In genomic region chr12:91833237-91833938, GRCm38 (mm10) we compare ENCODE assay signal across 28 mouse cellular contexts. TPM values are rescaled to one million over a fixed set of nuclear protein-coding genes. Genes with fewer than 3 reads are reported as not detected.
DNase-seq lines count a peak whose midpoint lies in the region; ATAC-seq and TF ChIP-seq lines count a peak whose summit lies in the region.
"Had no signal": no experiment of that assay in that cellular context is flagged by ENCODE, and none has a peak within 500 bp of the region (broad histone marks: within the 10 kb centered on the region; RNA-seq: fewer than 3 reads in every experiment).

No protein-coding gene starts in this region.

- 92% methylated on average over 3 of the region's 3 CpGs for WGBS in kidney, embryonic 14.5 days
- WGBS in midbrain, embryonic 11.5 days, result 91% methylated on average over 3 of the region's 3 CpGs
- 95% methylated on average over 3 of the region's 3 CpGs for WGBS in midbrain, embryonic 10.5 days
- 34% methylated on average over 3 of the region's 3 CpGs for WGBS in small intestine, adult 2 months

- no peak overlapping the region for H3K9ac ChIP-seq in kidney, embryonic 14.5 days (ENCODE audit: low read depth, low read length)
- no peak overlapping the region for H3K9ac ChIP-seq in midbrain, embryonic 11.5 days (ENCODE audit: low read length)
- H3K9ac ChIP-seq: embryonic facial prominence, embryonic 13.5 days; forebrain, embryonic 12.5 days; forebrain, embryonic 15.5 days; heart, embryonic 12.5 days; heart, embryonic 15.5 days; hindbrain, embryonic 13.5 days had no signal

- peaks cover 64% of the 10 kb centered on the region for H3K36me3 ChIP-seq in kidney, embryonic 14.5 days (ENCODE audit: control insufficient read depth, insufficient read depth, low read length)
- peaks cover 7% of the 10 kb centered on the region; the same call in 1 of the 2 replicates for H3K36me3 ChIP-seq in midbrain, embryonic 11.5 days (ENCODE audit: control insufficient read depth, insufficient read depth, low read length)
- H3K36me3 ChIP-seq in midbrain, embryonic 10.5 days, result peaks cover 91% of the 10 kb centered on the region
- H3K36me3 ChIP-seq in small intestine, adult 2 months (ENCODE audit: control insufficient read depth, insufficient read depth, low read length), result peaks cover 61% of the 10 kb centered on the region

- H3K4me1 ChIP-seq in kidney, embryonic 14.5 days (ENCODE audit: control insufficient read depth, insufficient read depth, low read length), result no peaks in the 10 kb centered on the region
- H3K4me1 ChIP-seq in midbrain, embryonic 11.5 days (ENCODE audit: control insufficient read depth, insufficient read depth, low read length), result no peaks in the 10 kb centered on the region
- H3K4me1 ChIP-seq in midbrain, embryonic 10.5 days, result no peaks in the 10 kb centered on the region
- H3K4me1 ChIP-seq in small intestine, adult 2 months (ENCODE audit: control insufficient read depth, insufficient read depth, insufficient read length, low read length), result peaks cover 12% of the 10 kb centered on the region
- H3K4me1 ChIP-seq: embryonic facial prominence, embryonic 13.5 days; forebrain, embryonic 12.5 days; forebrain, embryonic 15.5 days; heart, embryonic 12.5 days; heart, embryonic 15.5 days; hindbrain, embryonic 10.5 days had no signal

- no peak for TF ChIP-seq CTCF in small intestine, adult 2 months (IDR thresholded peaks at IDR 0.05; ENCODE audit: extremely low read depth, insufficient read length, insufficient replicate concordance, low read depth, low read length)

- no peak overlapping the region for H3K4me2 ChIP-seq in kidney, embryonic 14.5 days (replicated peaks; ENCODE audit: low read depth, low read length)
- H3K4me2 ChIP-seq in midbrain, embryonic 11.5 days, result no peak overlapping the region
- H3K4me2 ChIP-seq: embryonic facial prominence, embryonic 13.5 days; forebrain, embryonic 12.5 days; forebrain, embryonic 15.5 days; heart, embryonic 12.5 days; heart, embryonic 15.5 days; hindbrain, embryonic 13.5 days had no signal

- no peaks in the 10 kb centered on the region for H3K9me3 ChIP-seq in kidney, embryonic 14.5 days (ENCODE audit: control insufficient read depth, low read length)
- no peaks in the 10 kb centered on the region for H3K9me3 ChIP-seq in midbrain, embryonic 11.5 days (ENCODE audit: control insufficient read depth, low read length)
- H3K9me3 ChIP-seq in midbrain, embryonic 10.5 days (replicated peaks), result no peaks in the 10 kb centered on the region
- H3K9me3 ChIP-seq: embryonic facial prominence, embryonic 10.5 days; embryonic facial prominence, embryonic 13.5 days; forebrain, embryonic 12.5 days; forebrain, embryonic 15.5 days; heart, embryonic 12.5 days; heart, embryonic 15.5 days; hindbrain, embryonic 10.5 days; hindbrain, embryonic 13.5 days had no signal

- TF ChIP-seq POLR2A in small intestine, adult 2 months (IDR thresholded peaks at IDR 0.05; ENCODE audit: low read depth, low read length), result no peak

- DNase-seq in kidney, adult 11 months, result peak; percentile 26
- DNase-seq in kidney, adult 9 months, result peak; percentile 45
- DNase-seq in kidney, postnatal 10 days, result no peak
- DNase-seq in midbrain, embryonic 11.5 days (ENCODE audit: low spot score, missing footprints), result peak; percentile 6
- DNase-seq in midbrain, embryonic 10.5 days (ENCODE audit: low spot score), result no peak
- DNase-seq in c-Kit-positive CD71-positive TER-119-positive erythroid progenitor cells, embryonic 14.5 days (ENCODE audit: low spot score), result no peak
- DNase-seq: adrenal gland, postnatal 36 days; cerebellum, adult 11 months; cerebellum, adult 2 months; cerebellum, postnatal 10 days; cerebellum, postnatal 36 days; embryo, embryonic 11 days; gastrocnemius, postnatal 25 days; heart, adult 18-20 months; heart, postnatal 10 days; heart, postnatal 36 days had no signal

- H3K4me3 ChIP-seq in kidney, embryonic 14.5 days (ENCODE audit: low read length), result no peak overlapping the region
- no peak overlapping the region for H3K4me3 ChIP-seq in midbrain, embryonic 11.5 days (ENCODE audit: low read depth, low read length)
- no peak overlapping the region for H3K4me3 ChIP-seq in midbrain, embryonic 10.5 days
- H3K4me3 ChIP-seq in small intestine, adult 2 months (ENCODE audit: low read depth, low read length), result no peak overlapping the region
- H3K4me3 ChIP-seq: embryonic facial prominence, embryonic 10.5 days; embryonic facial prominence, embryonic 13.5 days; erythroblast, embryonic 14.5 days; forebrain, embryonic 12.5 days; forebrain, embryonic 15.5 days; heart, embryonic 12.5 days; heart, embryonic 15.5 days; hindbrain, embryonic 10.5 days; hindbrain, embryonic 13.5 days had no signal

- no peak for ATAC-seq in kidney, embryonic 14.5 days (ENCODE audit: low FRiP score, low TSS enrichment)
- ATAC-seq in midbrain, embryonic 11.5 days (ENCODE audit: low FRiP score), result no peak
- ATAC-seq: forebrain, embryonic 15.5 days; Patski had no signal

- H3K27ac ChIP-seq in kidney, embryonic 14.5 days (ENCODE audit: low read depth, low read length), result no peak overlapping the region
- no peak overlapping the region for H3K27ac ChIP-seq in midbrain, embryonic 11.5 days (ENCODE audit: low read depth, low read length)
- no peak overlapping the region for H3K27ac ChIP-seq in midbrain, embryonic 10.5 days (replicated peaks)
- H3K27ac ChIP-seq in small intestine, adult 2 months (ENCODE audit: insufficient read depth, low read depth, low read length), result peak overlapping the region; percentile 96
- H3K27ac ChIP-seq: embryonic facial prominence, embryonic 10.5 days; embryonic facial prominence, embryonic 13.5 days; forebrain, embryonic 12.5 days; forebrain, embryonic 15.5 days; heart, embryonic 15.5 days; hindbrain, embryonic 10.5 days; hindbrain, embryonic 13.5 days had no signal

- H3K27me3 ChIP-seq in kidney, embryonic 14.5 days (ENCODE audit: control insufficient read depth, insufficient read depth, low read length), result no peaks in the 10 kb centered on the region
- H3K27me3 ChIP-seq in midbrain, embryonic 11.5 days (ENCODE audit: control insufficient read depth, insufficient read depth, low read length), result no peaks in the 10 kb centered on the region
- H3K27me3 ChIP-seq in midbrain, embryonic 10.5 days (ENCODE audit: low read depth, poor library complexity, severe bottlenecking), result no peaks in the 10 kb centered on the region
- no peaks in the 10 kb centered on the region for H3K27me3 ChIP-seq in small intestine, adult 2 months (ENCODE audit: control insufficient read depth, insufficient read depth, low read length)
- H3K27me3 ChIP-seq: embryonic facial prominence, embryonic 13.5 days; forebrain, embryonic 12.5 days; forebrain, embryonic 15.5 days; heart, embryonic 12.5 days; heart, embryonic 15.5 days; hindbrain, embryonic 13.5 days; Patski had no signal

RNA-seq across cellular contexts. Expression of gene Sel1l, which starts 15.6 kb away (rescaled TPM):
- 85.8 and 89.3 TPM in 2 replicates for polyA plus RNA-seq in kidney, embryonic 14.5 days (2014; fragmentation: Nextera tagmentation; extraction: Ambion mirVana)
- 73.9 and 82.8 TPM in 2 replicates for polyA plus RNA-seq in midbrain, embryonic 11.5 days (2014; fragmentation: Nextera tagmentation; extraction: Ambion mirVana)
- polyA plus RNA-seq in midbrain, embryonic 10.5 days (2016; fragmentation: Nextera tagmentation; extraction: Ambion mirVana), result 63.2 and 64.6 TPM in 2 replicates
- polyA plus RNA-seq in small intestine, adult 2 months (2012; rRNA removed), result 90.0 and 114 TPM in 2 replicates

RNA-seq across cellular contexts. Expression of gene Ston2, which starts 45.2 kb away (rescaled TPM):
- polyA plus RNA-seq in kidney, embryonic 14.5 days (2014; fragmentation: Nextera tagmentation; extraction: Ambion mirVana), result 7.8 and 13.4 TPM in 2 replicates
- polyA plus RNA-seq in midbrain, embryonic 11.5 days (2014; fragmentation: Nextera tagmentation; extraction: Ambion mirVana), result 7.2 and 8.4 TPM in 2 replicates
- polyA plus RNA-seq in midbrain, embryonic 10.5 days (2016; fragmentation: Nextera tagmentation; extraction: Ambion mirVana), result 9.4 and 9.9 TPM in 2 replicates
- polyA plus RNA-seq in small intestine, adult 2 months (2012; rRNA removed), result 5.9 and 13.1 TPM in 2 replicates

Comparison
In these comparisons a context has a peak if more than half of its experiments do, and no peak if none do; other contexts are left out.
1. DNase-seq: peak in kidney, adult 11 months (single experiment), kidney, adult 9 months (single experiment) and midbrain, embryonic 11.5 days (single experiment); none in kidney, postnatal 10 days (single experiment), midbrain, embryonic 10.5 days (single experiment) and c-Kit-positive CD71-positive TER-119-positive erythroid progenitor cells, embryonic 14.5 days (single experiment).